Mouse (Mus musculus): Measurements from ENCODE around the gene Fbxw2. TPM values are rescaled to one million over a fixed set of nuclear protein-coding genes. Genes with fewer than 3 reads are reported as not detected.
A peak's percentile ranks its signal among the peaks of the same experiment; 100 is the strongest.
"Not testable (repeated sequence)": the region's sequence is repeated elsewhere in the genome, so short reads cannot be mapped to it uniquely, and the experiment has no call there.

Fbxw2 gene
- 111 and 113 TPM in 2 replicates for polyA plus RNA-seq (2015; fragmentation: Nextera tagmentation; extraction: Ambion mirVana)

DNA sequence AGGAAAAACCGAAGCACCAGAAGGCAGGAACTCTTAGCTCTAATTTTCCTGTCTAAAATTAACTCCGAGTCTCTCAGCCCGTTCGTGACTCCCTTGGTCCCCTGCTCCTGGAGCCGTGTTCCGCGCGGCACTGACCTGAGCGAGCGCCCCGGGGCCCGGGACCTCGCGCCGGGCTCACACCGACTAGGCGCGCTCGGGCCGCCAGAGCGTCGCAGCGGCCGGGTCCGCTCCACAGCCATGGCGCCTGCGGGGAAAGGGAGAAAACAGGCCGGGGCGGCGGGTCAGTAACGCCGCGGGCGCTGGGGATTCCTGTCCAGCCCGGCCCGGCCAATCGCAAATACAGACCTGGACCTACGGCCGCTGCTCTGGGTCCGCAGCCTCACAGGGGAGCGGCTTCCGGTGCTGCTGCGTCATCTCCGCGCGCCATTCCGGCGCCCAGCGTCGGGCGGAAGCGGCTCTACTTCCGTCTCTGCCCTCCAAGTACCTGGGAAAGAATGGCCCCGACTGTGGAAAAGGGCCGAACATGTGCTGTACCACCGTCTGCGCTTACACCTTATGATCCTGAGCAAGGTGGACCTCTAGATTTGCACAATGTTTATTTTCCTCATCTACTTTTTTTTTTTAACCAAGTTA is at the start of gene Fbxw2:
Fbxw2 (minus strand) TSS at position 485 of the 633 bp plus-strand sequence.
- H3K4me1 ChIP-seq: peaks cover 27% of the 10 kb centered on the region
- peak; percentile 97 for ATAC-seq (replicated peaks)
- peak within 1 kb of the TSS; percentile 99 for H3K4me3 ChIP-seq
- peak within 1 kb of the TSS; percentile 94 for H3K9ac ChIP-seq (replicated peaks)
- peak within 1 kb of the TSS; percentile 78 for H3K27ac ChIP-seq (replicated peaks)
- no peaks in the 10 kb centered on the region for H3K9me3 ChIP-seq
- peaks cover 15% of the 10 kb centered on the region for H3K36me3 ChIP-seq
- peak within 1 kb of the TSS; percentile 88 for H3K4me2 ChIP-seq (replicated peaks)
- H3K27me3 ChIP-seq: no peaks in the 10 kb centered on the region
- WGBS: under 1% methylated on average over 56 of the region's 57 CpGs

DNA sequence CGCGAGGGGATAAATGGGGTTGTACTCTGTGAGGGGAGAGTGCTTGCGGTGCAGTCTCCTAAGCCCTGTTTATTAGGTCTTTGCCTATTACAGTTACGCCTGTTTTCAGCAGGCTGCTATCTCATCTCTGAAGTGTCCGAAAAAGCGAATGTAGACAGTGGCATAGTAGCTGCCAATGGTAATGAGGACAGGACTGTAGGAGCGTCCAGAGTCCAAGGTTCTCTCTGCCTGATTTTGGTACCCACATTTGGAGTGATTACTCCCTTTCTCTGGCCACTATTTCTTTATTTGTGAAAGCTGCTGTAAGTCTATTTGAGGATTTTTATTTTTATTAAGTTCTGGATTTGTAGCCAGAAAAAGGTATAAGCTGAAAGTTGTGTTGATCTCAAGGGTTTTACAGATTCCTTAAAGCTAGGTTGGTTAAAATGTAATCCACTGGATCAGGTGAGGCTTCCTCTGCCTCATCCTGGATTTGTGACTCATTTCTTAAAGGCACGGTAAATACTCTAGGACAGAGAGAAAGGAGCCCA is 48.8 kb upstream of the Fbxw2 start, which contains the start of gene Psmd5:
Psmd5 (minus strand) TSS at position 153 of the 530 bp plus-strand sequence.
- no peaks in the 10 kb centered on the region for H3K36me3 ChIP-seq
- H3K9ac ChIP-seq (replicated peaks): no peak within 1 kb of the TSS
- H3K27ac ChIP-seq (replicated peaks): no peak within 1 kb of the TSS
- no peak within 1 kb of the TSS for H3K4me2 ChIP-seq (replicated peaks)
- H3K27me3 ChIP-seq: peaks cover 30% of the 10 kb centered on the region
- ATAC-seq (replicated peaks): no peak
- 12% methylated on average over 8 of the region's 8 CpGs for WGBS
- peaks cover 7% of the 10 kb centered on the region for H3K4me1 ChIP-seq
- H3K9me3 ChIP-seq: no peaks in the 10 kb centered on the region
- no peak within 1 kb of the TSS for H3K4me3 ChIP-seq

DNA sequence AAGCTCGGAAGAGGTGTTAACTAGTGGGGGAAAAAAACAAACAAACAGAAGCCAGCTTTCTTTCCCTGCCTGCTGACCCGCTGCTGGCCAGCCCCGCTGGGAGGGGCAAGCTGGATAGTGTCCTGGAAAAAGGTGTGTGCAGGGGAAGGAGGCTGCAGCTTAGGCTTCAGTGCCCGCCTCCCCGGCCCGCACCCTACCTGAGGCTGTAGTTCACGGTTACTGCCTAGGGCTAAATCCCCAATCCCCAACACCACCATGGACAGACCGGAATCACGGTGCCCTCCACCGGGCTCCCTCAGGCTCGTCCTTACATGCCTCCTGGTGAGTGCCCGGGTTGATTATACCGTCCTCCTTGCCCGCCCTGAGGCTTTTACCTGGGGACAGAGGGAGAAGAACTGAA is 48.2 kb upstream of the Fbxw2 start, which contains the start of gene Cutal:
Cutal (plus strand) TSS at position 126 of the 400 bp plus-strand sequence.
- H3K4me3 ChIP-seq: no peak within 1 kb of the TSS
- H3K9ac ChIP-seq (replicated peaks): no peak within 1 kb of the TSS
- no peaks in the 10 kb centered on the region for H3K36me3 ChIP-seq
- ATAC-seq (replicated peaks): no peak
- H3K9me3 ChIP-seq: no peaks in the 10 kb centered on the region
- H3K4me1 ChIP-seq: peaks cover 13% of the 10 kb centered on the region
- peaks cover 30% of the 10 kb centered on the region for H3K27me3 ChIP-seq
- WGBS: 3% methylated on average over 14 of the region's 14 CpGs
- no peak within 1 kb of the TSS for H3K4me2 ChIP-seq (replicated peaks)
- H3K27ac ChIP-seq (replicated peaks): no peak within 1 kb of the TSS

DNA sequence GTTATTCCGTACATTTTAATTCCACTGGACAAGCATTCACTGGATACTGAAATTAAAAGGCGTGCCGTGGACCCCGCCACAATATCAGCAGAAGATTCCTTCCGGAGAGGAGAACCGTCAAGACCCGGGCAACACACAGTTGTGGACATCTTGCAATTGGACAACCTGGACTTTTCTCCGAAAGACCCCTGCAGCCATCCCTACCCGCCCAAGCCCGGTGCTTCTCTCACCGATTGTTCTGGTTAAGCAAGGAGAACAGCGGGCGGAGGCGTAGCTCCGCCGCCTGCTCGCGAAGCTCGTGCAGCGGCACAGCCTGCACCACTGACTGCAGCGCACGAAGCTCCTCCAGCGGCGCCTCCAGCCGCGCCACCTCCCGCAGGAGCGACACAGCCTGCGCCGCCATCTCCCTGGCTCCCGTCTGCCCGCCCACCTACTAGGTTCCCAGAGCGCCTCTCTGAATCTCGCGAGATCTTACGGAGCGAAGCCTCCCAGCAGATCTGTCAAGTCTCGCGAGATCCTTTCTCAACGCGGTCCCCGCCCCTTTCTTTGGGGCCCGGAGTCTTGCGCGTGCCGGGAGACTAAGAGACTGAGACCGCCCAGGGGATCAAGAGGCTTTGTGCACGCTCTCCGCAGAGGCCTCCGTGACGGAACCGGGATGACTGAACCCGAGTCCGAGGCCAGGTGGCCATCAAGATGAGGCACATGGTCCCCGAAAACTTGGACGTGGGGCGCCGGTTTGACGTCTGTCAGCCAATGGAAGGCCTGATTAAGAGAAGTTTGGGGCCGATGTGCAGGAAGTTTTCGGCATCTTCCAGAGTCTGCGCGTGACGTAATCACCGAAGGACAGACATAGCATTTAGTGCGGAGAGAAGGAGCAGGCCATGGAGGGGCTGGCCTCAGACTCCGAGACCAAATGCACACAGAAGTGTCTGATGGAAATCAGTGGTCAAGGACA is 44.7 kb upstream of the Fbxw2 start:
- peaks cover 4% of the 10 kb centered on the region; the same call in 1 of the 2 replicates for H3K36me3 ChIP-seq
- peak overlapping the region; percentile 87 for H3K4me3 ChIP-seq
- peak; percentile 98 for ATAC-seq (replicated peaks)
- H3K27me3 ChIP-seq: peaks cover 25% of the 10 kb centered on the region
- H3K9me3 ChIP-seq: no peaks in the 10 kb centered on the region
- peak overlapping the region; percentile 79 for H3K4me2 ChIP-seq (replicated peaks)
- under 1% methylated on average over 67 of the region's 67 CpGs for WGBS
- H3K4me1 ChIP-seq: peaks cover 32% of the 10 kb centered on the region
- H3K9ac ChIP-seq (replicated peaks): peak overlapping the region; percentile 97
- H3K27ac ChIP-seq (replicated peaks): peak overlapping the region; percentile 89

DNA sequence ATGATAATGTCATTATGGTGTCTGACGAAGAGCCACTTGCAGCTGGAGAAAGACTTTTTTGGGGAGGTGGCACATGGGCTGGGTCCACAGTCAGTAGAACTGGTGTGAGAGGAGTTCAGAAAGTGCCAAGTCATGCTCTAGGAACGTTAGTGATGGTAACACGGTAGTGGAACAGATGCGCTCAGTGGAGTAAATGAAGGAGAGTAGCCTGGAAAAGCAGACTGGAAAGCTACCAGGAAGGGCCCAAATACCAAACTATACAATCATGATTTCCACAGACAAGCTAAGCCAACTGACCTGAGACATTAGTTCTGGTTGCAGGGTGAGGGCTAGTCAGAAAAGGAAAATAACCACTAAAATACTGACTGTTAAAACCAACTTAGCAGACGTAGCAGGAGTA is 43.6 kb upstream of the Fbxw2 start:
- no peaks in the 10 kb centered on the region for H3K9me3 ChIP-seq
- H3K4me2 ChIP-seq (replicated peaks): peak overlapping the region; percentile 79
- H3K4me1 ChIP-seq: peaks cover 32% of the 10 kb centered on the region
- 29% methylated on average over 5 of the region's 5 CpGs for WGBS
- H3K4me3 ChIP-seq: peak overlapping the region; percentile 87
- ATAC-seq (replicated peaks): no peak
- H3K27me3 ChIP-seq: peaks cover 19% of the 10 kb centered on the region
- no peak overlapping the region for H3K27ac ChIP-seq (replicated peaks)
- peaks cover 15% of the 10 kb centered on the region for H3K36me3 ChIP-seq
- H3K9ac ChIP-seq (replicated peaks): peak overlapping the region; percentile 97

DNA sequence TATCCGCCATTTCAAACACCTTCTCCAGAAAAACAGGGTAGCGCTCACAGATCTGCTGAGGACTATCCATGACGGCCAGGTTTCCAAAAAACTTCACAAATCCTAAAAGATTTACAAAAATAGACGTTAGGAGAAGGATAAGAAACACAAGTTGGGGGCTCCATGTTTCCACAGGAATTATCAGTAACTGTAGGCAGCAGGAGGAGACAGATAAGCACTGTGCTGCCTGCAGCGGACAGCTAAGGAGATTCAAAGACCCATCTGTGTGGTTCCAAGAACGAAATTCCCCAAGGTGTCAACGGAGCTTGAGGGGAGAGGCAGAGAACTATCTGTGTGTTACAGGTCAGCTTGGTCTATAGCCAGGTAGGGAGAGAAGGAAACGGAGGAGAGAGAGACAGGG is 31.6 kb upstream of the Fbxw2 start:
- 90% methylated on average over 8 of the region's 8 CpGs for WGBS

DNA sequence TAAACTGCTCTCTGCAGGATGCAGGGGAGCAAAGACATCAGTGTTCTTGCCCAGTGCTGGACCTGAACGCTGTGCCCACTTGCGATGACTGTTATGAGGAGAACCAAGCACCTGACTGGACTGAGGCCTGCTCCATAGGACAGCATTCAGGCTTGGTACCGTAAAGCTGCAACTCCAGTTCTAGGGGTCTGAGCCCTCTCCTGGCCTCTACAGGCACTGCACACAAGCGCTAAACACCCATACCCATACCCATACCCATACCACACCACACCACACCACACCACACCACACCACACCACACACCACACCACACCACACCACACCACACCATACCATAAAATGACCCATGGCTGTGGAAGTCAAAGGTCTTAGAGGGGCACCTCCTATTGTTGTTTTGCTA is 29.2 kb upstream of the Fbxw2 start:
- 91% methylated on average over 4 of the region's 4 CpGs for WGBS
- Histone ChIP-seq H3K4me2 (replicated peaks) (no peak overlapping the region), H3K27ac (replicated peaks) (no peak overlapping the region), H3K9ac (replicated peaks) (no peak overlapping the region), H3K36me3 (peaks cover 92% of the 10 kb centered on the region), H3K27me3 (no peaks in the 10 kb centered on the region), H3K4me3 (no peak overlapping the region), H3K4me1 (no peaks in the 10 kb centered on the region), H3K9me3 (no peaks in the 10 kb centered on the region)
- ATAC-seq (replicated peaks): no peak

More for the DNA sequence above, 31.6 kb upstream of the Fbxw2 start:
- H3K4me3 ChIP-seq: no peak overlapping the region
- H3K36me3 ChIP-seq: peaks cover 83% of the 10 kb centered on the region
- no peaks in the 10 kb centered on the region for H3K27me3 ChIP-seq
- no peak for ATAC-seq (replicated peaks)
- no peak overlapping the region for H3K27ac ChIP-seq (replicated peaks)
- no peaks in the 10 kb centered on the region for H3K4me1 ChIP-seq
- no peaks in the 10 kb centered on the region for H3K9me3 ChIP-seq
- no peak overlapping the region for H3K4me2 ChIP-seq (replicated peaks)
- no peak overlapping the region for H3K9ac ChIP-seq (replicated peaks)

DNA sequence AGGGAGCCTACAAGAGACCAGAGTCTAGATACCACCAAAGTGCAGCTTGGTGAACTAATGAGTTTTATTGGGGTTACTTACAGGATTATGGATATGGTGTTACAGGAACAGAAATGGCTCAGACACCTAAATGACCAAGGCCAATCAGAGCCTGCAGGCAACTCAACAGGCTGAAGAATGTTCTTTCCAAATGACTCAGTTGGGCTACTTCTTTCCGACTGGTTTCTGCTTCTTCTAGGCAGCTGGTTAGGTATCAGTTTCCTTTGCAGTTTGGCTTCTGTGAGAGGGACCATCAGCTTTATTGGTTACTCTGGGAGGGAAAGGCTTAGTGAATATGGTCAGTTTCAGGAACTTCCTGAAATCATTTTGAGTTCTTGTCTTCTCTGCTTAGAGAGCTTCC is 21.6 kb upstream of the Fbxw2 start:
- Histone ChIP-seq H3K4me3 (no peak overlapping the region), H3K36me3 (peaks cover 20% of the 10 kb centered on the region), H3K9me3 (no peaks in the 10 kb centered on the region), H3K27me3 (no peaks in the 10 kb centered on the region), H3K4me2 (replicated peaks) (no peak overlapping the region), H3K9ac (replicated peaks) (no peak overlapping the region), H3K4me1 (no peaks in the 10 kb centered on the region), H3K27ac (replicated peaks) (no peak overlapping the region)
- 83% methylated on average over 1 of the region's 1 CpGs for WGBS
- no peak for ATAC-seq (replicated peaks)

DNA sequence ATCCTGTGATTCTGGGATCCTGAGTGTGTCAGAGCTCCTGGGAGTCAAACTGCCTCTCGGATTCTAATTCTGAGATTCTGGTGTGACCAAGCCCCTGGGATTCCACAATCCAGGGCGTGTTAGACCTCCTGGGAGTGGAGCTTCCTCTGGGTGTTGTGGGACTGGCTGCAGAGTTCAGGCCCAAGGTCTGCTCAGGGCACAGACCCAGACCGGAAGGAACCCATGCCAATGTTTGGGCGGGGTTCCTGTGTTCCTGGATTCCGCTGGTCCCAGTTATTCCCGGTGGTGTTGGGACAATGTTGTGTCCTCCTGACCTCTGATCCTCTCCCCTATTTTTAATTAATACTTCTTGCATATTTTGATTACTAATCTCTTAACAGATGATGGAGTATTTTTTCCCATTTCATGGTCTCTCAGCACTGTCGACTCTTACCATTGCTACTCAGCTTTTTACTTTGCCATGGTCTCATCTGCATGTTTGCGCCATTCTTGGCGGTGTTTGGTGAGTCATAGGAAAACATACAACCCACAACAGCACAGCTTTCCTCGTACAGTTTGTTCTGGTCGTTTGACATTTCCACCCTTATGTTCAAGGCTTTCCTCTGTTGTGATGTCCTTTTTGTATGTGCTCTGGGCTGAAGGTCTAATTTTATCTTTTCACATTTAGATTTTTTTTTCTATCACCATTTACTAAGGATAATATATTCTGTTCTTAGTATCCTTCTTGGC is 17.3 kb upstream of the Fbxw2 start:
- Histone ChIP-seq H3K4me1 (no peaks in the 10 kb centered on the region), H3K27me3 (no peaks in the 10 kb centered on the region), H3K4me3 (no peak overlapping the region), H3K9ac (replicated peaks) (no peak overlapping the region), H3K9me3 (no peaks in the 10 kb centered on the region), H3K36me3 (no peaks in the 10 kb centered on the region), H3K4me2 (replicated peaks) (no peak overlapping the region), H3K27ac (replicated peaks) (no peak overlapping the region)
- 90% methylated on average over 11 of the region's 11 CpGs for WGBS
- ATAC-seq (replicated peaks): no peak

DNA sequence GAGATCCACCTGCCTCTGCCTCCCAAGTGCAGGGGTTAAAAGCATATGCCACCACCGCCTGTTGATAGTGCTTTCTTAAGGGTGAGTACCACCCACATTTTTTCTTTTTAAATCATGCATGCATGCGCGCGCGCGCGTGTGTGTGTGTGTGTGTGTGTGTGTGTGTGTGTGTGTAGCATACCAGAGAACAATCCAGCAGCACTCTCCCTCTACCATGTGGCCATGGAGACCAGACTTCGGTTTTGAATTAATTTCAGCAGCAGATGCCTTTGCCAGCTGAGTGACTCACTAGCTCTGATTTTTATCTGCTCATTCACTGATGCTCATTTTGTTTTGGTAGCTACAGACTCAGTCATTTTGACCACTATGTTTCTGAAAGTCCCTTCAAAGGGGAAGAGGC is 15.6 kb upstream of the Fbxw2 start:
- ATAC-seq (replicated peaks): no peak
- no peaks in the 10 kb centered on the region for H3K9me3 ChIP-seq
- 89% methylated on average over 8 of the region's 8 CpGs for WGBS
- H3K4me1 ChIP-seq: no peaks in the 10 kb centered on the region
- no peaks in the 10 kb centered on the region for H3K36me3 ChIP-seq
- H3K4me3 ChIP-seq: no peak overlapping the region
- H3K27ac ChIP-seq (replicated peaks): no peak overlapping the region
- H3K4me2 ChIP-seq (replicated peaks): no peak overlapping the region
- no peak overlapping the region for H3K9ac ChIP-seq (replicated peaks)
- no peaks in the 10 kb centered on the region for H3K27me3 ChIP-seq

DNA sequence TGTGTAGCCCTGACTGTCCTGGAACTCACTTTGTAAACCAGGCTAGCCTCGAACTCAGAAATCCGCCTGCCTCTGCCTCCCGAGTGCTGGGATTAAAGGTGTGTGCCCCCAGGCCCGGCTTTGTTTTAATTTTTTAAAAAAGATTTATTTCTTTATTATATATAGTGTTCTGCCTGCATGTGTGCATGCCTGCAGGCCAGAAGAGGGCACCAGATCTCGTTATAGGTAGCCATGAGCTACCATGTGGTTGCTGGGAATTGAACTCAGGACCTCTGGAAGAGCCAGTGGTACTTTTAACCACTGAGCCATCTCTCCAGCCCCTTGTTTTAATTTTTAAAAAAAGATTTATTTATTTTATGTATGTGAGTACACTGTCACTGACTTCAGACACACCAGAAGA is 14.0 kb upstream of the Fbxw2 start:
- not testable (repeated sequence) for H3K4me2 ChIP-seq (replicated peaks); H3K4me3 ChIP-seq; H3K27me3 ChIP-seq; ATAC-seq (replicated peaks); H3K27ac ChIP-seq (replicated peaks); H3K36me3 ChIP-seq; H3K9ac ChIP-seq (replicated peaks); H3K9me3 ChIP-seq; H3K4me1 ChIP-seq
- 80% methylated on average over 5 of the region's 5 CpGs for WGBS
